Mouse (Mus musculus): ENCODE measurements around the gene Phlda1. TPM values are rescaled to one million over a fixed set of nuclear protein-coding genes. Genes with fewer than 3 reads are reported as not detected.

Phlda1 gene
- polyA plus RNA-seq (2012; rRNA removed) = 22.5 and 23.2 TPM in 2 replicates

GRCm38 (mm10) chr10:111506101-111506925 is at the start of gene Phlda1:
TSS of gene Phlda1 (plus strand) at chr10:111506286.
- Histone ChIP-seq H3K4me1 (ENCODE audit: control insufficient read depth, insufficient read depth, low read length) (no peaks in the 10 kb centered on the region; the same call in 1 of the 2 replicates), H3K4me3 (ENCODE audit: insufficient read depth, low read length) (peak within 1 kb of the TSS; percentile 95), H3K27ac (ENCODE audit: insufficient read depth, low read length) (peak within 1 kb of the TSS; percentile 92)
- TF ChIP-seq CTCF (IDR thresholded peaks at IDR 0.05; ENCODE audit: extremely low read depth, insufficient read depth, low read length) (no peak), POLR2A (IDR thresholded peaks at IDR 0.05; ENCODE audit: extremely low read depth, insufficient read depth, low read length) (peak; percentile 77)

DNA sequence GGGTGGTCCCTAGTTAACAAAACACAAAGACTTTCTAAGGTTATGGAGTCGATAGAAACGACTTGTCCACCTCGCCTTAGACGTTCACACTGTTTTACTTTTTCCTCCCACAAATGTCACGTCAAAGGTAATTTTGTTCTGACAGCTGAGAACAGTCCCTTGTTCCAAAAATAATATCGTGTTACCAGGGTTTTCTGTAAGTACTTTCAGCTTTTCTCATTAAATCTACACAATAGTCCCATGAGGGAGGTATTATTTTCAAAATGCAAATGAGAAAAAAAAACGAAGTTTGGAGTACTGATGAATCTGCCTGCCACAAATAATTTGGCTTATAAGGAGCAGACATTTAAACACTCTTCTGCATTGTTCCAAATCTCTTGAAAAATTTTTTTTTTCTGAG is 48.0 kb upstream of the Phlda1 start:
- no peak for TF ChIP-seq POLR2A (IDR thresholded peaks at IDR 0.05; ENCODE audit: extremely low read depth, insufficient read depth, low read length)
- no peak for TF ChIP-seq CTCF (IDR thresholded peaks at IDR 0.05; ENCODE audit: extremely low read depth, insufficient read depth, low read length)
- H3K4me3 ChIP-seq (ENCODE audit: insufficient read depth, low read length) = no peak overlapping the region
- H3K27ac ChIP-seq (ENCODE audit: insufficient read depth, low read length) = no peak overlapping the region
- H3K4me1 ChIP-seq (ENCODE audit: control insufficient read depth, insufficient read depth, low read length) = peaks cover 1% of the 10 kb centered on the region

DNA sequence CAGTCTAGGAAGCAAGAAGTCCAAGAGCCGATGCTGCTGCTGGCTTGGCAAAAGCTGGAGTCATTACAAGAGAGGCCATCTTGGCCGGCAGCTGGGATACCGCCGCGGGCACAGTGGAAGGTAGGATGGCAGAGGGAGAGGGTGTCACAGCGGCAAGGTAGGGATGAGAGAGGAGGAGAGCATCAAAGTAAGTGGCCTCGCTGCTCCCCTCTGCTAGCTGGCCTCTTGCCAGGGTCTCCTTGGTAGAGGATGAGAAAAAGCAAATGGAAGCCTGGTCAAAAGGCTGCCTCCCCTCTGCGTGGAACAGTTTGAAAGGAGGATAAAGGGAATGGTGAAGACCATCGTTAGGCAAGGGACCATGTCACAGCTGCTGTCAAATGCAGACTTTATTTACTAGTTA is 47.0 kb upstream of the Phlda1 start:
- Histone ChIP-seq H3K4me1 (ENCODE audit: control insufficient read depth, insufficient read depth, low read length) (peaks cover 1% of the 10 kb centered on the region), H3K27ac (ENCODE audit: insufficient read depth, low read length) (no peak overlapping the region), H3K4me3 (ENCODE audit: insufficient read depth, low read length) (no peak overlapping the region)
- no peak for TF ChIP-seq POLR2A (IDR thresholded peaks at IDR 0.05; ENCODE audit: extremely low read depth, insufficient read depth, low read length)

GRCm38 (mm10) chr10:111459874-111460273 is 46.2 kb upstream of the Phlda1 start:
- Histone ChIP-seq H3K27ac (ENCODE audit: insufficient read depth, low read length) (no peak overlapping the region), H3K4me1 (ENCODE audit: control insufficient read depth, insufficient read depth, low read length) (peaks cover 1% of the 10 kb centered on the region), H3K4me3 (ENCODE audit: insufficient read depth, low read length) (no peak overlapping the region)
- TF ChIP-seq POLR2A (IDR thresholded peaks at IDR 0.05; ENCODE audit: extremely low read depth, insufficient read depth, low read length) = no peak

DNA sequence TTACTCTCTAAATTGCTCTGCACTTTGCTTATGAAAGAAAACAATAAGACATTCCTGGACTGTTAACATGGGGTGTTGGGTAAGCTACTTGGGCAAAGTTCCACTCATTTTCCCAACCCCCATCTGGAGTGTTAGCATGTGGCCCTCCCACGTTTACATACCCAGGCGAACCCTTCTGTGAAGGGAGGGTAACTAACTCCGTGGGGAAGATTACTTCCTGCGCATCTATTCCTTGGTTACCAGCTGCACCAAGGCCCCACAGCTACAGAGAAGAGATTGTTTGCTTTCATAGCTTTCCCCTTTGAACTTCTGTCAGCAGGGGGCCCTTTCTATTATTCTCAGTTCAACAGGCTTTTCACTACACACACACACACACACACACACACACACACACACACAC is 45.7 kb upstream of the Phlda1 start:
- H3K27ac ChIP-seq (ENCODE audit: insufficient read depth, low read length) = no peak overlapping the region
- TF ChIP-seq POLR2A (IDR thresholded peaks at IDR 0.05; ENCODE audit: extremely low read depth, insufficient read depth, low read length) (no peak), CTCF (IDR thresholded peaks at IDR 0.05; ENCODE audit: extremely low read depth, insufficient read depth, low read length) (no peak)
- H3K4me1 ChIP-seq (ENCODE audit: control insufficient read depth, insufficient read depth, low read length) = peaks cover 1% of the 10 kb centered on the region
- no peak overlapping the region for H3K4me3 ChIP-seq (ENCODE audit: insufficient read depth, low read length)

DNA sequence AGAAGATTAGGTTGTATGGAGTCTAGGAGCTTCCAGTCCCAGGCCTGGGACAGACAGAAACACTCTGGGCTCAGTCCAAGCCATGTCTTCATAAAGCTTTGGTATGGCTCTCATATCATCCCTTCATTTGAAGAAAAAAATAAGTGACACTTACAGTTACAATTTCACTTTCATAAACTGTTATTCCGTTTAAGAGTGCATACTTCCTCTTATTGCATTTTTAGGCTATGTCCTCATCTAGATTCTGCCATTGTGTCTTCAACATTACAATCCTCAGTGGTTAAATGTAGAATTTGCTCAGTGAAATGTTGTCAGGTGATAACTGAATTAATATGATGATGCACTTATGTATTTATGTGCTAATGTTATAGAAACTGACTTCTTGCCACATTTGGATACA is 41.3 kb upstream of the Phlda1 start:
- no peak for TF ChIP-seq CTCF (IDR thresholded peaks at IDR 0.05; ENCODE audit: extremely low read depth, insufficient read depth, low read length)
- no peak for TF ChIP-seq POLR2A (IDR thresholded peaks at IDR 0.05; ENCODE audit: extremely low read depth, insufficient read depth, low read length)

GRCm38 (mm10) chr10:111465409-111465808 is 40.7 kb upstream of the Phlda1 start:
- Histone ChIP-seq H3K4me1 (ENCODE audit: control insufficient read depth, insufficient read depth, low read length) (no peaks in the 10 kb centered on the region), H3K4me3 (ENCODE audit: insufficient read depth, low read length) (no peak overlapping the region), H3K27ac (ENCODE audit: insufficient read depth, low read length) (no peak overlapping the region)
- no peak for TF ChIP-seq CTCF (IDR thresholded peaks at IDR 0.05; ENCODE audit: extremely low read depth, insufficient read depth, low read length)
- no peak for TF ChIP-seq POLR2A (IDR thresholded peaks at IDR 0.05; ENCODE audit: extremely low read depth, insufficient read depth, low read length)

More for the DNA sequence above, 41.3 kb upstream of the Phlda1 start:
- Histone ChIP-seq H3K4me1 (ENCODE audit: control insufficient read depth, insufficient read depth, low read length) (no peaks in the 10 kb centered on the region), H3K4me3 (ENCODE audit: insufficient read depth, low read length) (no peak overlapping the region), H3K27ac (ENCODE audit: insufficient read depth, low read length) (no peak overlapping the region)

DNA sequence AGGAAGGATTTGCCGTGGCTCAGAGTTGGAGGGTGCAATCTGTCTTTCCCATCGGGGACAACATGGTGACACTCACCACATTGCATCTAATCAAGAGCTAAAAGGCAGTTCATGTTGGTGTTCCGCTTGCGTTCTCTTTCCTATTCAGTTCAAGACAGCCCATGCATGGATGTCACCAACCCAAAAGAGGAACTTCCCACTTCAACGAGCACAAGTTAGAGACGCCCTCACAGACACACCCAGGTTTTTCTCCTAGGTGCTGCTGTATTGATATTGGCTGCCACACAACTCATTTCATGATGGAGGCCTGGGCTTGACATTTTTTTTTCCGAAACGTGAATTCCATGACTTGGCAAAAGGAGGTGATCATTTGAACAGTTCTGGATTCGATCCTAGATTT is 34.9 kb upstream of the Phlda1 start:
- Histone ChIP-seq H3K4me3 (ENCODE audit: insufficient read depth, low read length) (no peak overlapping the region), H3K4me1 (ENCODE audit: control insufficient read depth, insufficient read depth, low read length) (no peaks in the 10 kb centered on the region), H3K27ac (ENCODE audit: insufficient read depth, low read length) (no peak overlapping the region)
- no peak for TF ChIP-seq CTCF (IDR thresholded peaks at IDR 0.05; ENCODE audit: extremely low read depth, insufficient read depth, low read length)
- TF ChIP-seq POLR2A (IDR thresholded peaks at IDR 0.05; ENCODE audit: extremely low read depth, insufficient read depth, low read length) = no peak

DNA sequence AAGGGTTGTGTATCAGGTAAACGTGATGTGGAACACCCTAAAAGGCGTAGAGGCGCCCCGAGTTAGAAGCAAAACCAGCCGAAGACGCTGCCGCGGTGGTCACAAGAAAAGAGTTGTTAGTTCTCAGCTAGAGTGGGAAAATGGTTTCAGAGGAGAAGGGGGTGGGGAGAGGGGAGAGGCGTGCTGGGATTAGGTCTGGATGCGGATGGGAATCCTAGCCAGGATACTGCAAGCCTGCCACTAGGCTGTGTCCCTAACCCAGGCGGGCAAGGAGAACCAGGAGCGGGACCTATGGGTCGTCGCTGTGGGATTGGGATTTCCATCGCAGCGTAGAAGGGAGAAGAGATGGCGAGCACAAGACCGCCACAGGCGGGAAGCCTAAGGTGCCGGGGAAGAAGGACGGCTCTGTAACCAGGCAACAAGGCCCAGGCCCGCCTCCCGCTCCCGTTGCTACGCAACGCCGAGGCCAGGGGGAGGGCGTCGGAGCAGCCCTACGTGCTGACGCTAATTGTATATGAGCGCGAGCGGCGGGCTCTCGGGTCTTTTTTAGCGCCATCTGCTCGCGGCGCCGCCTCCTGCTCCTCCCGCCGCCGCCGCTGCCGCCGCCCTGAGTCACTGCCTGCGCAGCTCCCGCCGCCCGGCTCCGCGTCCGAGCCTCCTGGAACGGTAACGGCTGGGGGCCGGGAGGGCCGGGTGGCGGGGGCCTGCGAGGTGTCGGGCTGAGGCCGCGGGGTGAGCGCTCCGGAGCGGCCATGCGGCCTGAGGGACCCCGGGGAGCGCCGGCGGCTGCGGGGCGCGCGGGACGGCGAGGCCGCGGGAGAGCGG is 33.2 kb upstream of the Phlda1 start, which contains the start of gene Nap1l1:
Gene Nap1l1, plus strand, starts transcription at position 538 of the 825 bp plus-strand sequence.
- Histone ChIP-seq H3K27ac (ENCODE audit: insufficient read depth, low read length) (peak within 1 kb of the TSS; percentile 85), H3K4me1 (ENCODE audit: control insufficient read depth, insufficient read depth, low read length) (peaks cover 4% of the 10 kb centered on the region; the same call in 1 of the 2 replicates), H3K4me3 (ENCODE audit: insufficient read depth, low read length) (peak within 1 kb of the TSS; percentile 53)
- TF ChIP-seq POLR2A (IDR thresholded peaks at IDR 0.05; ENCODE audit: extremely low read depth, insufficient read depth, low read length) = peak; percentile 90
- no peak for TF ChIP-seq CTCF (IDR thresholded peaks at IDR 0.05; ENCODE audit: extremely low read depth, insufficient read depth, low read length)
